Mouse (Mus musculus) cerebellum, adult (tissue): ENCODE measurements around the gene Daglb.

Source experiments
- ATAC-seq: cut with Nextera tagmentation; 2 replicates; pipeline ENCODE4 v1.9.2; 2017; ENCODE audit warnings: mild to moderate bottlenecking, moderate library complexity, mixed read lengths; ENCODE audit not compliant: insufficient number of reproducible peaks, low FRiP score, low TSS enrichment

Daglb gene

GRCm38 (mm10) chr5:143464100-143464756, at the start of gene Daglb:
TSS of gene Daglb (plus strand) at chr5:143464584.
- ATAC-seq: peak; percentile 90

- ATAC-seq: no peak
These were observed 42.9 kb upstream of the Daglb start for GRCm38 (mm10) chr5:143421484-143421883.

- ATAC-seq: no peak
These were observed 41.4 kb upstream of the Daglb start for GRCm38 (mm10) chr5:143422990-143423389.

DNA sequence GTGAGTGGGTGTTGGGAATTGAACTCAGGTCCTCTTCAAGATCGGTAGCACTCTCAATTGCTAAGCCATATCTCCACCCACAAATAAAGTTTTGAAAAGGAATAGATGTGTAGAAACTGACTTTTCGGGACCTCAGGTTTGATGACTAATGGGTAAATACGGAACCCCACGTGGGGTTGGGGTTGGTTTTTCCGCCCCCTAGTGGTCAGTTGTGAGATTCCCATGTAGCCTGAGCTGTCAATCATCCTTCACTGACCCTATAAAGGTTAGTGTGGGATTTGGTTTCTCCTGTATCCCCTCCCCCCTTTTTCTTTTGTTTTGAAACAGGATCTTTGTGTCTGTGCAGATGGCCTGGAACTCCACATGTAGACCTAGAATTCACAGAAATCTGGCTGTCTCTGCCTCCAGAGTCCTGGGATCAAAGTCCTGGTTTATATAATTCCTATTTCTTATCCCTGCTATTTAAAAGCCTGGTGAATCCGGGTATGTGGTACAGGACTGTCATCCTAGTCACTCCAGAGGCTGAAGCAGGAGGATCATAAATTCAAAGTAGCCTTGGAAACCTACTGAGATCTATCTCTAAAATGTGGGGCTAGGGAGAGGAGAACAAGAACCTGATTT, 40.4 kb upstream of the Daglb start:
- ATAC-seq: no peak

GRCm38 (mm10) chr5:143434421-143434820, 30.0 kb upstream of the Daglb start:
- no peak for ATAC-seq

DNA sequence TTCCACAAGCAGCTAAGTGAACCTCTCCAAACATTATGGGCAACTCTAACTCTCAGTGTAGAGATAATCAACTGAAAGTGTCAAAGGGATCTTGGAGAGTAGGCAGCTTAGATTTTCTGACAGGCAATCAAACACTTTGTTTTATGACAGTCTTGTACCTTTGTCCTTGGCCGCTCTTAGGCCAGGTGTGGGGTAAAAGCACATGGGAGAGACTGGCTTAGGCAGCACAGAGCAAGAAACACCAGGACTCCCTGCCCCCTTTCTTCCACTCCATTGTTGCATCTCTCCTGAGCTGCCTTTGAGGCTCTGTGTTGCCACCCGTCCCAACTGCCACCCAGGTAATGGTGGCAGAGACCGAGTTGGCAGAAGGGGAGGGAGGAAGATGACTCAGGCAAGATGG, 23.1 kb upstream of the Daglb start:
- no peak for ATAC-seq

- ATAC-seq: no peak
These were observed 22.6 kb upstream of the Daglb start for GRCm38 (mm10) chr5:143441753-143442152.

GRCm38 (mm10) chr5:143463671-143464070, 713 bp upstream of the Daglb start:
- no peak for ATAC-seq

- peak; percentile 61; the same call in 1 of the 2 replicates for ATAC-seq
These were observed 354 bp downstream of the Daglb start for GRCm38 (mm10) chr5:143464757-143465118.

DNA sequence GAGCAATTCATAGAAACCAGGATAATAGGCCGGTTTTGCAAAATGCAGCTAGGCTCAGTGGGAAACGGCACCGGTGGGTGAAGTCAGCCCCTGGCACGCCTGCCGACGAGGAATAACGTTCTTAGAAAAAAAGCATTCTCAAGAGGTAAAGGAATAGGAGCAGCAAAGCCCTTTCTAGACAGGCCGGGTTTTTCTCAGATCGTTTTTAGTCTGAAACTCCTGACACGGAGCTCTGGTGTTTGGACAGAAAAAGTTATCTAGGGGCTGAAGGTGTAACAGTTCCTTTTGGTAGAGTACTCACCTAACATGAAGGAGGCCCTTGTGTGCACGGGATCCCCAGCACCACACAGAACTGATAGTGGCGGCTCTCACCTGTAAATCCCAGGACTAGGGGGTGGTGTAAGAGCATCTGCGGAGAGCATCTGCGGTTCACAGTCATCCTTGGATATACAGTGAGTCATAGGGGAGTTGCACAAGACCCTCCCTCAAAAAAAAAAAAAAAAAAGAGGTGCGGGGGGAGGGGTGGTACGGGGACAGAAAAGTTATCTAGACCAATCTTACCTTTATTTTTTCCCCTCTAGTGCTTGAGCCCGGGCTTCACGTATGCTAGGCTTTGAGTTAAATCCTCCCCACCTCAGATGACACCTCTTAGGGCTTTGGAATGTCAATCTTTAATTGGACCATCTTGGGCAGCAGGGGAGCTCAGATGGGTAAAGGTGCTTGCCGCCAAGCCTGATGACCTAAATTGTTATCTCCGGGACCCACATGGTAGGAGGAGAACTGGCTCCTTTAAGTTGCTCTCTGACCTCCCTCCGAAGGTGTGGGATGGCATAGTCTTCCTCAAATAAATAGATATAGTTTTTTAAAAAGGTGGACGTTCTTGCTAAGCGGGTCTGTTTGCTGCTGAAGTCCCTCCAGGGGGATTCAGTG, 1.0 kb downstream of the Daglb start:
- ATAC-seq: no peak

GRCm38 (mm10) chr5:143466891-143467669, 2.7 kb downstream of the Daglb start:
- ATAC-seq: no peak

GRCm38 (mm10) chr5:143467931-143468330, 3.5 kb downstream of the Daglb start:
- no peak for ATAC-seq

DNA sequence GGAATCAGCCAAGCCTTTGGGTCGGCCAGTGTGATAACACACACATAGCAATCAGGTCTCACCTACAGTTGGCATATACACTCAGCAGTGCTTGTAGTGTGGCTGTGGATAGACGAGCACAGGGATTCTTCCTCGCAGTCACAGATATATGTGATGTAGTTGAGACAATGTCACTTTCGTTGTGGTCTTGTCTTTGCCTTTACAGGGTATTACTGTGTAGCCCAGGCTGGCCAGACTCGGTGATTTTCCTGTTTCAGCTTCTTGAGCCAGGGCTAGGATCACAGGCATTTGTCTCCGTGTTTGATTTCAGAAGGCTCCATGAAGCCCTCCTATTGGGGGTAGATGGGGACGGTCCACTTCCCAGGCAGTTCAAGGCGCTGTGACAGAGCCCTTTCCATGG, 5.2 kb downstream of the Daglb start:
- ATAC-seq: no peak

DNA sequence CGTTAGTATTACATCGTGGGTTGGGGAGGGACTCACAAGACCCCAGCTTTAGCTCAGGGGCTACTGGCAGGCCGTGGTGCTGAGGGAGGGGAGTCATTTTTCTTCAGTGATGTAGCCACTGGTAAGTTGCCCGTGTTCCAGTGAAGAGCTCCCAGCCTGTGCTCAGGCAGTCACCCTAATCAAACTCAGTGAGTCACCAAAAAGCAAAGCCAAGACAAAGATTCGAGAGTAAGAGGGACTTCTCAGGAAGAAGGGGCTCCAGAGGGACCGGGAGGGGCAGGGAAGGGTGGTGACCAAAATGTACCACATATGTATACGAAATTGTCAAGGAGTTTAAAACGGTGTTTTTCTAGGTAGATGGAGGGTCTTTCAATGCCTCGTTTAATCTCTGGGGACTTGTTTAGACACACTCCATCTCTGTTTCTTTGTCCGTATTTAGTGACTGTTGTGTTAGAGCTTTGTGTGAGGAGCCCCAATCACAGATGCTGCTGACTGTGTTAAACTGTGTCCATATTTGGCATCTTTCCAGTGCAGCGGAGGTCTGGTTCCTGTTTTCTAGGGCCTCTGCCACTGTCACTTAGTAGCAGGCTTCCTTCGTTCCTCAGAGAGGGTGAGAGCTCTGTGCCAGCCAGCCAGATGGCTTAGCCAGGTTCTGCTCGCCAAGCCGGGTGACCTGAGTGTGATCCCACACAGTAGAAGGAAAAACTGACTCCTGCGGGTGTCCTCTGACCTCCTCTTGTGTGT, 6.2 kb downstream of the Daglb start:
- ATAC-seq: peak; percentile 80

- ATAC-seq: peak; percentile 33; the same call in 1 of the 2 replicates
These were observed 6.8 kb downstream of the Daglb start for GRCm38 (mm10) chr5:143471165-143471546.

DNA sequence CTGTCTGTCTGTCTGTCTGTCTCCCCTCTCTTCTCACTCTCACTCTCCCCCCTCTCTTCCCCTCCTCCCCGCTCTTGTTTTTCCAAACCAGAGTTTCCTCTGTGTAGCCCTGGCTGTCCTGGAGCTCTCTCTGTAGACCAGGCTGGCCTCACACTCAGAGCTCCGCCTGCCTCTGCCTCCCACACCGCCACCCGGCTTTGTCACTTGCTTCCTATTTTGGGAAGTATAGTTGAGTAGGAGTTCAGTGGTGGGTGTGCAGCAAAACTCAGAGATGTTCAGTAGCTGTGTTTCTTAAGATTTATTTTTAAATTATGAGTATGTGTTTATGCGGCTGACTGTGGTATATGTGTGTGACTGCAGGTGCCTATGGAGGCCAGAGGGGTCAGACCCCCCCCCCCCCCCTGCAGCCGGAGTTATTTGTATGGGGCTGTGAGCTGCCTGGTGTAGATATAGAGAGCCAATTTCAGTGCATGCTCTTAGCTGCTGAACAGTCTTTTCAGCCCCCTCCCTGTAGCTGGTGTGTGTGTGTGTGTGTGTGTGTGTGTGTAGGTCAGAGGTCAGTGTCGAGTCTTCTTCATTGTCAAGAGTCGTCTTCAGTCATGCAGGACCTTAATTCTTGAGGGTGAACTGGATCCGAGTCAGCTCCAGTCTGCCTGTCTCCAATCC, 7.7 kb downstream of the Daglb start:
- ATAC-seq: no peak

DNA sequence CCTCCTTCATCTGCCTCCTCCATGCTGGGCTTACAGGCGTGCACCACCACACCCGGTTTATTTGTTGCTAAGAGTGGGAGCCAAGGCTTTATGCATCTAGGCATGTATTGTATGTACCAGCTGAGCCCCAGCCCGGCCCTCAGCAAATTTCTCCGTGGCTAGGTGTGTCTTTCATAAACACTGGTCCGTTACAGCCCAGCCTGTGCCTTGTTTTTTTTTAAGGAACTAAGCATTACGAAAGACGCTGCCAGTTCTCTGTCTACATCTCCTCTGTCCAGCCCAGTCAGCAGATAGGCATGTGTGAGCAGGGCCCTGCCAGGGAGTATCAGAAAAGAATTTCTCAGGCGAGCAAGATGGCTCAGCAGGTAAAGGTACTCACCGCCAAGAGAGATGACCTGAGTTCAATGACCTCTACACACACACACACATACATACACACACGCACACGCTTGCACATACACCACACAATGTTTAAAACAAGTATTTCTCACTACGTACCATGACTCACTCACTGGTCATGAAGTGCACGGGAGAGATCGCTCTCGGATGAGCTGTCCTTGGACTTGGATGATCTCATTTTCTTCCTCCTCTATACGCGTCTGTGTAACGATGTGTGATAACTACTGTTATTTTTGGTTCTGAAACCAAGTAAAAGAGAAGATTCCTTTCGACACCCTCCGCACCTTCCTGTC, 10.9 kb downstream of the Daglb start:
- no peak for ATAC-seq

GRCm38 (mm10) chr5:143476013-143476412, 11.6 kb downstream of the Daglb start:
- no peak for ATAC-seq

DNA sequence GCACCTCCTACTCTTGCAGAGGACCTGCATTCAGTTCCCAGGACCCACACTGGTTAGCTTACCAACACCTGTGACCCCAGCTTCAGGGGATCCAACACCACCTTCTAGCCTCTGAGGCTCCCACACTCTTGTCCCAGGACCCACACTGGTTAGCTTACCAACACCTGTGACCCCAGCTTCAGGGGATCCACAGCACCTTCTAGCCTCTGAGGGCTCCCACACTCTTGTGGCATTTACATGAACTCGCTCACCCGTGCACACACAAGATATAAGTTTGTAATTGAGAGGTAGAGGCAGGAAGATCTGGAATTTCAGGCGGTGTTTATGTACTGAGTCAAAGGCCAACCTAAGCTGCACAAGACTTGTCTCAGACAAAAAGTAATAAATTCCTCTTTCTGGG, 13.5 kb downstream of the Daglb start:
- ATAC-seq: no peak
